Mouse (Mus musculus): ENCODE measurements around the gene Fabp3.
A peak's percentile ranks its signal among the peaks of the same experiment; 100 is the strongest.

Gene Fabp3

GRCm38 (mm10) chr4:130308231-130309081, at the start of gene Fabp3, which contains the start of gene Gm10570:
Gene Fabp3 (plus strand): TSS chr4:130308595.
Gene Gm10570 (minus strand): TSS chr4:130308674.
- DNase-seq (ENCODE audit: low spot score in 2 of 2), result peak in 1 of 2 experiments; percentile 24

GRCm38 (mm10) chr4:130260406-130260805, 48.0 kb upstream of the Fabp3 start:
- DNase-seq (ENCODE audit: low spot score in 2 of 2), result no peak

- no peak for DNase-seq (ENCODE audit: low spot score in 2 of 2)
These were observed 44.3 kb upstream of the Fabp3 start for GRCm38 (mm10) chr4:130264131-130264530.

GRCm38 (mm10) chr4:130264698-130265349, 43.6 kb upstream of the Fabp3 start:
- peak; percentile 80 to 84 for DNase-seq (ENCODE audit: low spot score in 2 of 2)

- DNase-seq (ENCODE audit: low spot score in 2 of 2), result no peak
These were observed 41.8 kb upstream of the Fabp3 start for GRCm38 (mm10) chr4:130266601-130267000.

GRCm38 (mm10) chr4:130267069-130267468, 41.3 kb upstream of the Fabp3 start:
- DNase-seq (ENCODE audit: low spot score in 2 of 2), result peak in 1 of 2 experiments; percentile 45

- no peak for DNase-seq (ENCODE audit: low spot score in 2 of 2)
These were observed 39.7 kb upstream of the Fabp3 start for GRCm38 (mm10) chr4:130268736-130269135.

- DNase-seq (ENCODE audit: low spot score in 2 of 2), result peak in 1 of 2 experiments; percentile 38
These were observed 38.3 kb upstream of the Fabp3 start for GRCm38 (mm10) chr4:130270089-130270488.

GRCm38 (mm10) chr4:130270611-130271347, 37.6 kb upstream of the Fabp3 start:
- no peak for DNase-seq (ENCODE audit: low spot score in 2 of 2)

- DNase-seq (ENCODE audit: low spot score in 2 of 2), result no peak
These were observed 34.6 kb upstream of the Fabp3 start for GRCm38 (mm10) chr4:130273698-130274345.

- no peak for DNase-seq (ENCODE audit: low spot score in 2 of 2)
These were observed 33.9 kb upstream of the Fabp3 start for GRCm38 (mm10) chr4:130274346-130275015.

GRCm38 (mm10) chr4:130275016-130275822, 33.2 kb upstream of the Fabp3 start:
- DNase-seq (ENCODE audit: low spot score in 2 of 2), result no peak

GRCm38 (mm10) chr4:130275823-130276105, 32.6 kb upstream of the Fabp3 start:
- DNase-seq (ENCODE audit: low spot score in 2 of 2), result no peak

- no peak for DNase-seq (ENCODE audit: low spot score in 2 of 2)
These were observed 31.7 kb upstream of the Fabp3 start for GRCm38 (mm10) chr4:130276573-130277176.

GRCm38 (mm10) chr4:130279105-130279504, 29.3 kb upstream of the Fabp3 start, which contains the start of gene Serinc2:
Gene Serinc2 (minus strand): TSS chr4:130279205.
- no peak for DNase-seq (ENCODE audit: low spot score in 2 of 2)

- no peak for DNase-seq (ENCODE audit: low spot score in 2 of 2)
These were observed 25.5 kb upstream of the Fabp3 start for GRCm38 (mm10) chr4:130282856-130283255.

GRCm38 (mm10) chr4:130283826-130284225, 24.6 kb upstream of the Fabp3 start:
- DNase-seq (ENCODE audit: low spot score in 2 of 2), result no peak

- no peak for DNase-seq (ENCODE audit: low spot score in 2 of 2)
These were observed 21.9 kb upstream of the Fabp3 start for GRCm38 (mm10) chr4:130286531-130286930.

- DNase-seq (ENCODE audit: low spot score in 2 of 2), result no peak
These were observed 18.6 kb upstream of the Fabp3 start for GRCm38 (mm10) chr4:130289824-130290223.

GRCm38 (mm10) chr4:130292271-130292670, 16.1 kb upstream of the Fabp3 start:
- peak; percentile 88 to 92 for DNase-seq (ENCODE audit: low spot score in 2 of 2)
